Mouse (Mus musculus) spleen, postnatal 14 days (tissue): Measurements from ENCODE around the gene Gm21060.
"Not testable (repeated sequence)": the region's sequence is repeated elsewhere in the genome, so short reads cannot be mapped to it uniquely, and the experiment has no call there.

Source experiments
- DNase-seq, 2 experiments: peaks; one replicate each; pipeline ENCODE4 v3.0.0; 2021 to 2022; ENCODE audit warnings: low spot score in 2 of 2

Gene Gm21060

GRCm38 (mm10) chr19:61296969-61297368 lies at the start of gene Gm21060:
Gm21060 (minus strand) TSS chr19:61297069.
- DNase-seq = no peak

- DNase-seq = not testable (repeated sequence)
Measured at GRCm38 (mm10) chr19:61320844-61321243, 24.0 kb upstream of the Gm21060 start.

GRCm38 (mm10) chr19:61313185-61313584 lies 16.3 kb upstream of the Gm21060 start:
- not testable (repeated sequence) for DNase-seq

- DNase-seq = not testable (repeated sequence)
Measured at GRCm38 (mm10) chr19:61312400-61312799, 15.5 kb upstream of the Gm21060 start.

- DNase-seq = not testable (repeated sequence)
Measured at GRCm38 (mm10) chr19:61308083-61308482, 11.2 kb upstream of the Gm21060 start.

- not testable (repeated sequence) for DNase-seq
Measured at GRCm38 (mm10) chr19:61285033-61285432, 11.8 kb downstream of the Gm21060 start.

- no peak for DNase-seq
Measured at GRCm38 (mm10) chr19:61283581-61283980, 13.3 kb downstream of the Gm21060 start.

- no peak for DNase-seq
Measured at GRCm38 (mm10) chr19:61275446-61275845, 21.4 kb downstream of the Gm21060 start.

GRCm38 (mm10) chr19:61269141-61269540 lies 27.7 kb downstream of the Gm21060 start:
- DNase-seq = not testable (repeated sequence)

- no peak for DNase-seq
Measured at GRCm38 (mm10) chr19:61267141-61267540, 29.7 kb downstream of the Gm21060 start.

GRCm38 (mm10) chr19:61266651-61267050 lies 30.2 kb downstream of the Gm21060 start:
- DNase-seq = no peak

GRCm38 (mm10) chr19:61266246-61266615 lies 30.6 kb downstream of the Gm21060 start:
- peak; percentile 27 to 57 for DNase-seq

- peak; percentile 44 to 62 for DNase-seq
Measured at GRCm38 (mm10) chr19:61265349-61266245, 31.3 kb downstream of the Gm21060 start.

- DNase-seq = no peak
Measured at GRCm38 (mm10) chr19:61264933-61265332, 31.9 kb downstream of the Gm21060 start.

GRCm38 (mm10) chr19:61264227-61264626 lies 32.6 kb downstream of the Gm21060 start:
- no peak for DNase-seq

- DNase-seq = no peak
Measured at GRCm38 (mm10) chr19:61261241-61261640, 35.6 kb downstream of the Gm21060 start.

- no peak for DNase-seq
Measured at GRCm38 (mm10) chr19:61257733-61258132, 39.1 kb downstream of the Gm21060 start.

- DNase-seq = no peak
Measured at GRCm38 (mm10) chr19:61256166-61256887, 40.5 kb downstream of the Gm21060 start.

GRCm38 (mm10) chr19:61247334-61247733 lies 49.5 kb downstream of the Gm21060 start:
- not testable (repeated sequence) for DNase-seq
